Mouse (Mus musculus) lung, postnatal 0 days (tissue): ENCODE measurements around the gene Cbl. TPM values are rescaled to one million over a fixed set of nuclear protein-coding genes. Genes with fewer than 3 reads are reported as not detected.
A peak's percentile ranks its signal among the peaks of the same experiment; 100 is the strongest.

Source experiments
- ATAC-seq: fragments of 200-750 bp; cut with Nextera tagmentation; 2 replicates; pipeline ENCODE4 v1.8.0; 2017; ENCODE audit warnings: moderate library complexity
- DNase-seq: peaks from one replicate; pipeline ENCODE4 v3.0.0-alpha.2; 2016; ENCODE audit warnings: low spot score
- H3K27ac ChIP-seq: fragments of 300-500 bp; sonication (generic); 2 replicates; pipeline ENCODE4 v1.5.1; 2014; ENCODE audit warnings: antibody characterized with exemption, mild to moderate bottlenecking, low read length, mixed read lengths
- H3K27me3 ChIP-seq: fragments of 300-500 bp; sonication (generic); replicated peaks from 2 replicates; pipeline ENCODE4 v1.6.1; 2014; ENCODE audit warnings: low read length, mixed read lengths; ENCODE audit not compliant: insufficient read depth
- H3K36me3 ChIP-seq: fragments of 300-500 bp; sonication (generic); 2 replicates; pipeline ENCODE4 v1.6.1; 2014; ENCODE audit warnings: low read length, mixed read lengths; ENCODE audit not compliant: insufficient read depth
- H3K4me1 ChIP-seq: fragments of 300-500 bp; sonication (generic); 2 replicates; pipeline ENCODE4 v1.6.1; 2014; ENCODE audit warnings: antibody characterized with exemption, low read depth, low read length, mixed read lengths; ENCODE audit not compliant: insufficient read depth
- H3K4me2 ChIP-seq: fragments of 300-500 bp; sonication (generic); replicated peaks from 2 replicates; pipeline ENCODE4 v1.6.1; 2014; ENCODE audit warnings: low read depth, mild to moderate bottlenecking, low read length, moderate library complexity, mixed read lengths
- H3K4me3 ChIP-seq: fragments of 300-500 bp; sonication (generic); 2 replicates; pipeline ENCODE4 v1.5.1; 2014; ENCODE audit warnings: low read depth, low read length
- H3K9ac ChIP-seq: fragments of 300-500 bp; sonication (generic); replicated peaks from 2 replicates; pipeline ENCODE4 v1.6.1; 2014; ENCODE audit warnings: low read depth, mild to moderate bottlenecking
- H3K9me3 ChIP-seq: fragments of 300-500 bp; sonication (generic); 2 replicates; pipeline ENCODE4 v1.6.1; 2016; ENCODE audit warnings: low read length, mixed read lengths
- CTCF ChIP-seq: IDR thresholded peaks from 2 replicates; pipeline ENCODE4 v1.5.1; 2016; ENCODE audit warnings: antibody characterized with exemption, mild to moderate bottlenecking
- EP300 ChIP-seq: IDR thresholded peaks from 2 replicates; pipeline ENCODE4 v1.6.1; 2016; ENCODE audit warnings: antibody characterized with exemption, mild to moderate bottlenecking, control low read depth
- WGBS: fragments of 180-500 bp; shearing (Covaris S2); extraction: QIAGEN DNeasy Blood & Tissue Kit; methylation state at CpG from one replicate; pipeline ENCODE4 v1.1.7; 2014; 5-methylcytosine and 5-hydroxymethylcytosine counted together
- polyA plus RNA-seq: library from polyadenylated mRNA; unstranded; fragments of >200 nt; fragmentation: Nextera tagmentation; extraction: Ambion mirVana; gene quantifications from 2 replicates; pipeline ENCODE4 v1.2.1, GENCODE M21; 2015

The Cbl gene
- polyA plus RNA-seq, 1 experiment from 2014 or later = 6.8 TPM

DNA sequence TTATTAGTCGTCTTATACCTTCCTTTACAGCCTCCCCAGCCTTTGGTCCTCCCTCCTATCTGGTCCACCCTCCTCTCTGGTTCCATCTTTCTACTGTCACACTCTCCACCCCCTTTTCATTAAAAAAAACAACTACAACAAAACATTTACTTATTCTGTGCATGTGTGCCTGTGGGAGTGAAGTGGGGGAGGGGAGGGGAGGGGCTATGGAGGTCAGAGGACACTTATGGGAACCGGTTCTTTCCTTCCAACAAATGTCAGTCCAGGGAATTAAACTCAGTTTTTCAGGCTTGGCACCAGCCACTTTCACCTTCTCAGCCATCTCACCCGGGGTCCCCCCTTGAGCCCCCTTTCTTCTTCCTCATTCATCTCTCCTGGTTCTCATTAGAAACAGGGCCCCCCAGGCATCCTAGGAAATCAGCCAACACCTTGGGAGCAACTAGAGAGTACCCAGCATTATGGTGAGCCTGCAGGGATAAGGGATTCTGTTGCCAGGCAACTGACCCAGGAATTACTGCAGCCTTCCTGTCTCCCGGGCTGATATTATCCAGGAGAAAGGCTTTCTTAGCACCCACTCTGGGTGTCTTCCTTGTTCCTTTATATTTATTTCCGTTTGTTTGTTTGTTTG, 20.8 kb upstream of the Cbl start:
- 16% methylated on average over 5 of the region's 5 CpGs for WGBS
- no peak overlapping the region for H3K4me2 ChIP-seq
- H3K27ac ChIP-seq = no peak overlapping the region
- peaks cover 5% of the 10 kb centered on the region; the same call in 1 of the 2 replicates for H3K36me3 ChIP-seq
- no peaks in the 10 kb centered on the region for H3K27me3 ChIP-seq
- H3K9ac ChIP-seq = no peak overlapping the region
- ATAC-seq (no peak), DNase-seq (no peak)
- no peaks in the 10 kb centered on the region for H3K4me1 ChIP-seq
- H3K9me3 ChIP-seq = no peaks in the 10 kb centered on the region
- no peak overlapping the region for H3K4me3 ChIP-seq
- TF ChIP-seq EP300 = no peak
- no peak for TF ChIP-seq CTCF

DNA sequence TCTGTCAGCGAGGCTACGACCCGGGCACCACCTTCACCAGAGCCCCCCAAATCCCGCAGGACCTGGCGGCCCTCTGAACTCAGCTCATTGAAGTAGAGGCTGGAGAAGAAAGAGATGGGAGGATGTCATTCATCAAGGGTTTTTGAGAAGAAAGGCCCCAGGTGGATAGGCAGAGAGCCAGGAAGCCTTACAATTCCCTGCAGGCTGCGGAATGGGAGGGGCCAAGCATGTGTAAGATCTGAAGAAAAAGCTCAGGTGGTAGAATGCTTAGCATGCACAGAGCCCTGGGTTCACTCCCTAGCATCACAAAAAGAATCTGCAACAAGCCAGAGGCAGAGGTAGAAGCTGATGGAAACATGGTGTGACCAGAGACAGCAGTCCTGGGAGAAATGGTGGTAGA, 19.6 kb upstream of the Cbl start:
- Histone ChIP-seq H3K36me3 (peaks cover 5% of the 10 kb centered on the region; the same call in 1 of the 2 replicates), H3K9me3 (no peaks in the 10 kb centered on the region), H3K27me3 (no peaks in the 10 kb centered on the region), H3K4me1 (no peaks in the 10 kb centered on the region), H3K27ac (no peak overlapping the region), H3K4me2 (no peak overlapping the region), H3K9ac (no peak overlapping the region), H3K4me3 (no peak overlapping the region)
- WGBS = 83% methylated on average over 6 of the region's 6 CpGs
- no peak for ATAC-seq
- TF ChIP-seq EP300 (no peak), CTCF (no peak)
- DNase-seq = no peak

DNA sequence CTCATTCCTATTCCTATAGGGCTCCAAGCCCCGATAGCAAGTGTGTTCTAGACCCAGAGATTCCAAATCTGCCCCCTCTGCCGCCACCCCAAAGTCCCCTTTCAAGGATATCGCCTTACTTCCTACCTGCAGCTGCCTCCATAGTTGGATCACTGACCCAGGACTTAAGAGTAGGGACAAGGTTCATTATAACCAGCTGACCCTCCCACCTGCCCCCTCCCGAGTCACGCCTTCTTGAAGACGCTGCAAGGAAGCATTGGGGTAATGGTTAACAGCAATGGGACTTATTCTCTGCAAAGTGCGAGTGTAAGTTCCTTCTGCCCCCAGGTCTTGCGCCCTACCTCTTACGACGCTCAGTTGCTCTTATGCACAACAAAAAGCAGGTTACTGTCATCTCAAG, 17.5 kb upstream of the Cbl start, which contains the start of gene Pdzd3:
TSS of gene Pdzd3 (minus strand) at position 158 of the 400 bp plus-strand sequence.
- H3K4me3 ChIP-seq = no peak within 1 kb of the TSS
- no peaks in the 10 kb centered on the region for H3K4me1 ChIP-seq
- H3K36me3 ChIP-seq = peaks cover 5% of the 10 kb centered on the region; the same call in 1 of the 2 replicates
- DNase-seq = no peak
- H3K4me2 ChIP-seq = no peak within 1 kb of the TSS
- no peak for ATAC-seq
- no peaks in the 10 kb centered on the region for H3K27me3 ChIP-seq
- no peak for TF ChIP-seq CTCF
- no peak for TF ChIP-seq EP300
- no peaks in the 10 kb centered on the region for H3K9me3 ChIP-seq
- no peak within 1 kb of the TSS for H3K9ac ChIP-seq
- WGBS = 66% methylated on average over 10 of the region's 10 CpGs
- no peak within 1 kb of the TSS for H3K27ac ChIP-seq

DNA sequence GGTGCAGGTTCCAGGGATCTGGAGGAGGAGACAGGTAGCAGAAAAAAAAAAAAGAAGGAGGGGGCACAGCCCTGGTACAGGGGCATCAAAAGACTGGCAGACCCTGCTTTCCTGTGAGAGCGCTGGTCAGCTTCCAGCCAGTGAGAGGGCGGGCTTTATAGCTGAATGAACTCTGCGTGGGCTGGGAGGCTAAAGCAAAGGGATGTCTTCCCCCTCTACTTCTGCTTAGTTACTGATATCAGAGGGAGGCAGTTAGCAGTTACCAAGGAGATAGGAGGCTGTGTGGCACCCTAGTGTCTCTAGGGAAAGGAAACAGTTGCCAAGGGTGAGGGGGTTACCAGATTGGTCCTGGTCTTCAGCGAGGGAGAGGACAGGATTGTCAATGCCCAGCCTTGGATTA, 16.6 kb upstream of the Cbl start:
- DNase-seq = no peak
- 51% methylated on average over 4 of the region's 4 CpGs for WGBS
- Histone ChIP-seq H3K4me1 (no peaks in the 10 kb centered on the region), H3K9me3 (no peaks in the 10 kb centered on the region), H3K27ac (no peak overlapping the region), H3K9ac (no peak overlapping the region), H3K4me3 (no peak overlapping the region), H3K36me3 (peaks cover 5% of the 10 kb centered on the region; the same call in 1 of the 2 replicates), H3K27me3 (no peaks in the 10 kb centered on the region), H3K4me2 (no peak overlapping the region)
- ATAC-seq = no peak
- no peak for TF ChIP-seq EP300

DNA sequence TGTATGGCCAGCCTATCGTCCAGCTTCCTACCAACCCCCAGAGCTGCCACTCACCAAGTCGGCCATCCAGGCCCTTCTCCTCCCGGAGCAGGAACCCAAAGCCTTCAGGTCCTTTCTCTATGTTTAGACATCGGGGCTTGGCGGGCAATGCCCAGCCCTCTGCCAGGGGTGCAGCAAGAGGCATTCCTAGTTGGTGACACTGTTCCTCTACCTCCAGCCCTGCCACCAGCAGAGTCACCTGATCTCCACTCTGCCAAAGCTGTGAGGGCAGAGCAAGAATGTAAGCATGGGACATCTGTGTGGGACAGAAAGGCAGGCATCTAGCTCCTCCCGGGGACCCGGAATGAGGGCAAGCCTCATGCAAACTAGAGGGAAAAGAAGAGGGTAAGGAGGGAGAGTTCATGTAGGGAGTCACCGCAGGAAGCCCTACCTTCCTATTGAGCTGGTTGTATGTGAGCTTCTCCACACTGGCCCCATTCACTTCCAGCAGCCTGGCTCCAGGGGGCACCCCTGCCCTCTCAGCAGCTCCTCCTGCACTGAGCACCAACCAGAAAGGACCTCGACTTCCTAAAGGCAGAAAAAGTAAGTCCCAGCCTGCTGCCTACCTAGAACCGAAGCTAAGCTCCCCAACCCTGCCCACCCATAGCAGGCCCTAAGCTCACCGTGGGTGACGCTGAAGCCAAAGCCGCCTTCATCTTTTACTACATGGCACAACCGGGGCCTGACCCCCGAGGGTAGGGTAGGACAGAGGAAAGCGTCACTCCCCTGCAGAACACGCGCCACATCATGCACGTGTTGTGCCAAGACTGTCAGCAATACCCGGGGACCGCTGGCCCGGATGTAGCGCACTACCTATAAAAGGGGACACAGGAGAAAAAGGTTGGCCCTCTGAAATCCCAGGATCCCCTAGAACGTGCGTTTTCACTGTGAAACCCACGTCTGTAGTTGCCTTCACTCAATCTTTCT, 15.6 kb upstream of the Cbl start:
- ATAC-seq (peak; percentile 89), DNase-seq (peak; percentile 71)
- TF ChIP-seq CTCF = peak; percentile 80
- no peak for TF ChIP-seq EP300
- 42% methylated on average over 26 of the region's 26 CpGs for WGBS
- H3K27me3 ChIP-seq = no peaks in the 10 kb centered on the region
- H3K36me3 ChIP-seq = peaks cover 5% of the 10 kb centered on the region; the same call in 1 of the 2 replicates
- no peak overlapping the region for H3K4me3 ChIP-seq
- no peak overlapping the region for H3K9ac ChIP-seq
- no peak overlapping the region for H3K27ac ChIP-seq
- no peaks in the 10 kb centered on the region for H3K9me3 ChIP-seq
- H3K4me1 ChIP-seq = no peaks in the 10 kb centered on the region
- H3K4me2 ChIP-seq = 0 out of 2 replicates have a peak overlapping the region, but pooled peaks have one; percentile 14

- H3K4me2 ChIP-seq = no peak overlapping the region
- H3K9ac ChIP-seq = no peak overlapping the region
- TF ChIP-seq EP300 (no peak), CTCF (no peak)
- 71% methylated on average over 6 of the region's 6 CpGs for WGBS
- no peak overlapping the region for H3K27ac ChIP-seq
- no peak overlapping the region for H3K4me3 ChIP-seq
- H3K27me3 ChIP-seq = no peaks in the 10 kb centered on the region
- H3K4me1 ChIP-seq = no peaks in the 10 kb centered on the region
- no peak for DNase-seq
- no peak for ATAC-seq
- H3K9me3 ChIP-seq = no peaks in the 10 kb centered on the region
- peaks cover 3% of the 10 kb centered on the region; the same call in 1 of the 2 replicates for H3K36me3 ChIP-seq
Observed at GRCm38 (mm10) chr9:44247907-44248306, 14.1 kb upstream of the Cbl start.
